Mouse (Mus musculus) telencephalon, adult 2 months (tissue): Measurements from ENCODE around the gene Capn3.

Source experiments
- DNase-seq: peaks from one replicate; pipeline ENCODE4 v3.0.0-alpha.2; 2011; ENCODE audit warnings: low read depth, low spot score

Gene Capn3

GRCm38 (mm10) chr2:120455719-120456118 lies at the start of gene Capn3:
TSS of gene Capn3 (plus strand) at chr2:120456019.
- no peak for DNase-seq

- no peak for DNase-seq
Measured at GRCm38 (mm10) chr2:120411096-120411628, 44.7 kb upstream of the Capn3 start.

DNA sequence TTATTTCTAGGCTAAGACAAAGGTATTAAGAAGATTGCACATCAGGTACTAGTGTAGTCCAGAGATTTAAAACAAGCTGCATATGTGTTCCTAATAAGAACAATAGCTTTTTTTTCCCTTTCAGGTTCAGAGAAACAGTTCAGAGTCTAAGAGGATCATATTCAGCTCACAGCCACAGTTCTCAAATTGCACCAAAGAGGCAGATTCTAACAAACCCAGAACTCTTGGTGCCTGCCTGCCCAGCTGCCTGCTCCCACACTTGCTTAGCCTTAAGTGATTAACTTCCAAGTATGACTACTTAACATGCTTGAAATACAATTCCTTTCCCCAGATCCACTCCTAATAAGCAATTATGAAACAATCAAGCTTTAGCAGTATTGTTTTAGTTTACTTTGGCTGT lies 41.7 kb upstream of the Capn3 start:
- no peak for DNase-seq

DNA sequence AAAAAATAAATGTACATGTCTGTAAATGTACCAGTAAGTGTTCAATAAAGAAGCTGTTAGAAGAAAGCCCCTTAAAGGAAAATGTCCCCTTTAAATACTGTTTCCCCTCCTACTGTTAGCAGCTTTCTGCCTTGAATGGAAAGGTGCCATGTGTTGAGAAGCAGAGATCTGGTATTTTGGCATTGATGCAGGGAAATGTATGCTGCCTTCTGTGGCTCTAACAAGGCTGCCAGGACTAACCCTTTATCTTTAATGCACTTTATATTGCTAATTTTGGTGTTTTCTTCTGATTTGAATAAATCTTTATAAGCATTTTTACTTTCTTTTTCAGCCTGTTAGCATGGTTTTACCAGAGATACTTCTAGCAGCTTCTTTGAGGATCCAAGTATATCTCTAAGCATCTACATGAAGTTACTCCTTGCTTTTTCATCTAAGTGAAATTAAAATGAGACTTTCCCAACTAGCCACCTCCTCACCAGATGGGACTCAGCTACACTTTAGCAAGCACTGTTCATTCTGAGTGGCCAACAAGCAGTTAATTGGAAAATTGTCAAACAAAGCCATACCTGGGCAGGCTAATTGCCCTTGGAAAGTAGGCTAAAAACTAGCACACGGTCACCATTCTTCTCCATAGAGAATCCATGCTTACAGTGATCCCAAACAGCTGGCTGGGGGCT lies 40.9 kb upstream of the Capn3 start:
- peak; percentile 69 for DNase-seq

- DNase-seq: no peak
Measured at GRCm38 (mm10) chr2:120424386-120424785, 31.4 kb upstream of the Capn3 start.

DNA sequence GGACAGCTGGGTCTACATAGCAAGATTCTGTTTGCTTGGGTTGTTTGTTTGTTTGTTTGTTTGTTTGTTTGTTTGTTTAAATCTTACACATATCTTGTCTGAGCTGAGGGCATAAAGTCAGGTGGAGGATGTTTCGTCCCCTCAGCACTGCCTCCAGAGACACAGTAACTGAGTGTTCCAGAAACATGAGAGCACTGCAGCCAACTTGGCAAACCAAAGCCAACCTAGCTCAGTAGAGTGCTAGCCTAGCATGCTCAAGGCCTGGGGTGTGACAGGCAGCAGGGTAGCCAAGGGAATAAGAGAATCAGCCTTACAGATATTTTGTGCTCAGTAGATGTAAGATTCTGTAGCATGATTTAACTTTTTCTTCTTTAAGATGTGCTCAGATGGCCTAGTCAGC lies 11.3 kb upstream of the Capn3 start:
- DNase-seq: no peak

DNA sequence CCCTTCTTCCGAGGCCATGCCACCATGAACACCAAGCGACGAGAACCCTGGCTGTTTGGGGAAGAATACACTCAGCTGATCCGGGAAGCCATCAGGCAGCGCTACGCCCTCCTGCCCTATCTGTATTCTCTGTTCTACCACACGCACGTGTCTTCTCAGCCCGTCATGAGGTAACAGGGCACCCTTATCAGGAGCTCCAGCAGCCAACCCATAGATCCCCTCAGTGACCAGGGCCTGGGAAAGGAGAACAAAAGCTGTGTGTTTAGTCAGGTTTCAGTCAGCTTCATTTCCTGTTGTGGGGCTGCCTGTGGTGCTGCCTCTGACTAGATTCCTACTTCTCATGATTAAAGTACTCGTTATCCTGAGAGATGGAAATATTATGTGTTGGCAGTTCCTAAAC lies 9.4 kb upstream of the Capn3 start:
- DNase-seq: no peak

- DNase-seq: no peak
Measured at GRCm38 (mm10) chr2:120447306-120447705, 8.5 kb upstream of the Capn3 start.

DNA sequence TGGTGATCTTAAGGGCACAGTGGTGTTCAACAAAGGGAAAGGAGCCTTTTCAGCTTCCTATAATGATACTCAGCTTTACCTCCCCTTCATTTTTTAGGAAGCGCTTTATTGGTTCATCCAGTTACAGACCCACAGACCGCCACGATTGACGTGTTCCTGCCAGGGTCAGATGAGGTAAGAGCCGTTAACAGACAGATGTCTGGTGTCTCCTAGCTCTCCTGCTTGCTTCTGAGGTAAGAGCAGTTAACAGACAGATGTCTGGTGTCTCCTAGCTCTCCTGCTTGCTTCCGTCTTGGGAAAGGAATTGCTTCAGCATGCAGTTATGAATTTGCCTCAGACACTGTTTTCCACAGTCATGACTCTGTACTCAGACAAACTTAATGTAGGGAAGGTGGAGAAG lies 5.1 kb upstream of the Capn3 start:
- no peak for DNase-seq

DNA sequence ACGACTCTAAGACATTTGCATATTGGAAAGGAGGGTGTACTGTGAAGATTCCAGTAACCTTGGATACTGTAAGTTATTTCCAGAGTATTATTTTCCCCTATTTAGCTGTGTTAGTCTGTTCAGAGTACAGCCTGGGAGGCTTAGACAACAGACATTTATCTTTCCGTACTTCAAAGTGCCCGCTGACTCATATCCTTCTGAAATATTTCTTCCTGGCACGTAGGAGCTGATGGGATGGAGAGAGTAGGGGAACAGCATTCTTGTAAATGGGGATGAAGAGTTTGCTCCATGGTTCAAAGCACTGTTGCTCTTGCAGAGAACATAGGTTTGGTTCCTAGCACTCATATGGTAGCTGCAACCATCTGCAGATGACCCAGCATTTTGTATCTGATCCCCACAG lies 3.2 kb upstream of the Capn3 start:
- no peak for DNase-seq

- DNase-seq: no peak
Measured at GRCm38 (mm10) chr2:120454987-120455386, 832 bp upstream of the Capn3 start.

GRCm38 (mm10) chr2:120460216-120460615 lies 4.4 kb downstream of the Capn3 start:
- no peak for DNase-seq

GRCm38 (mm10) chr2:120463328-120463727 lies 7.5 kb downstream of the Capn3 start:
- no peak for DNase-seq

DNA sequence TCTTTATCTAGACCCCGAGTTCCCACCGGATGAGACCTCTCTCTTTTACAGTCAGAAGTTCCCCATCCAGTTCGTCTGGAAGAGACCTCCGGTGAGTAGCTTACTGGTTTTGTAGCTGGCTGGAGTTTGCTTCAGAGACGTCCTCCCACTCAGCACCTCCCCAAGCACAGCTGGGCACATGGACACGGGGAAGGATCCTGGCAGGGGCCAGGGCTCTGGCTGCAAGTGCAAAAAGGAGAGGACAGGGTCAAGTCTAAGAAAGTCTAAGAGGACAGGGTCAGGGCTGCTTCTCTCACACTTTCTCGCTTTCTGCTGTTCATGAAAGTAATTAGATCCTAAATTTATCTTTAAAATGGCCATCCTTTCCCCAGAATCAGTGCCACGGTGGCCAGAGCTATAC lies 8.3 kb downstream of the Capn3 start:
- DNase-seq: no peak

DNA sequence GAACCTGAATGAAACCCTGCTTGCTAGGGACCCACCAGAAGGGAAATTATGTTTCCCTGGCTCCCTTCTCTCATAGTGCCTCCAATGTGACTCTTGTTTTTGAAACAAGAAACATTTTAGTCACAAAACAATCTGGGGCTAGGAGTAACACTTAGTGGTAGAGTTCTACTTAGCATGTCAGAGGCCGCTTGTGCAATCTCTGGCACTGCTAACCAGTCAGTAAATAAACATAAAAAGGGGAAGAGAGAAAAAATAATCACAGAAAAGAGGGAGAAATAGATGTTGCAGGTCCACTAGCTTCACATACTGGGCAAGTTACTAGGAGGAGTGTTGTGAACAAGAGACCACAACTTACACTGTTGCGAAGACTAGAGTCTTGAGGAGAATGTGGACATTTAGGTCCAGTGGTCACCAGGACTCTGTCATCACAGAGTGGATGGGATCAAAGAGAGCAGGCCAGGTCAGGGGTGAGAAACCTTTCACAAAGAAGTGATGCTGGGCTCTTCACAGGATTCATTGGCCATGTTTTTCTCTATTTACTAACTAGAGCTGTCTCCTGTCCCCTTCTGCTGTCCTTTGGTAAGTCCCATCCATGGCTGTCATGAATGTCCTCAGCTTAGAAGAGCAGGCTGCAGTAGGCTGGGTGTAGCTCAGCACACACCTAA lies 9.0 kb downstream of the Capn3 start:
- DNase-seq: no peak

- DNase-seq: no peak
Measured at GRCm38 (mm10) chr2:120465397-120465785, 9.6 kb downstream of the Capn3 start.

DNA sequence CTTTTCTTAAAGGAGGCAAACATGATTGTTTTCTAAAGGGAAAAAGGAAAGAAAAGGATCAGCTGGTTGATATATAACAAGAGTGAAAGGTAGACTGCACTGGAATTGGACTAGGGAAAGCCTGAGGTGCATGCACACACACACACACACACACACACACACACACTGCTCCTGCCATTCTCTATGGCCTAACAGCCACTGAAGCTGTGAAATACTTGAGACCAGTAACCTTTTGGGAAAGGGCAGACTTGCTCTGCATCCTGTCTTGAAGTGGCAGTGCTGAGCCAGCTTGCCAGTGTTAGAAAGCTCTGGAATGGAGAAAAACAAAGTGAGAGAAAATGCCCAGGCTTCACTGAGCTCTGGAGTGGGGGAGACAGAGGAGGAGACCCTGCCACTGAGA lies 12.2 kb downstream of the Capn3 start:
- no peak for DNase-seq

DNA sequence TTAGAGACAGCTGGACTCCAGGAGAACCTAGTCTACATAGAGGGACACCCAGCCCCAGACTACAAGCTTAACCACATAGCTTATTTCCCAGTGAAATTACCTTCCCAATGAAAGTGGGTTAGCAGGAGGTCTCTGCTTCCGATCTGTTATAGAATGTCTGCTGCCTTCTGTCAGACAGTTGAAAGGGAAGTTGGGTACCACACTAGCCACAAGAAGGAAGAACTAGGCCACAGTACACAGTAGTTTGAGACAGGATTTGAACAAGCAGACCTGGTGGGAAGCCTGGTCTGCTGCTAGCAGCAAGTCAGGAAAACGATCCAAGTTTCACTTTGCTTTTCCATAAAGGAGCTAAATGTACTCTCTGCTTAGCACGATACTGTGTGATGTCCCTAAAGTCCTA lies 13.4 kb downstream of the Capn3 start:
- no peak for DNase-seq

- DNase-seq: no peak
Measured at GRCm38 (mm10) chr2:120469715-120470114, 13.9 kb downstream of the Capn3 start.

GRCm38 (mm10) chr2:120470856-120471255 lies 15.0 kb downstream of the Capn3 start:
- no peak for DNase-seq

- no peak for DNase-seq
Measured at GRCm38 (mm10) chr2:120476277-120477087, 20.7 kb downstream of the Capn3 start.

- no peak for DNase-seq
Measured at GRCm38 (mm10) chr2:120478600-120478999, 22.8 kb downstream of the Capn3 start.
